Mouse (Mus musculus) E14TG2a.4 (cell line): ENCODE measurements around the gene Shd.

ENCODE experiments used
- CTCF ChIP-seq: conservative IDR thresholded peaks from 2 replicates; pipeline ENCODE4 v1.5.1; 2014; ENCODE audit warnings: low read length
- NANOG ChIP-seq: IDR thresholded peaks from 2 replicates; pipeline ENCODE4 v1.6.1; 2014; ENCODE audit warnings: borderline replicate concordance, low read length, mixed read lengths
- POU5F1 ChIP-seq: IDR thresholded peaks from 2 replicates; pipeline ENCODE4 v1.6.1; 2014; ENCODE audit warnings: low read length, borderline replicate concordance

DNA sequence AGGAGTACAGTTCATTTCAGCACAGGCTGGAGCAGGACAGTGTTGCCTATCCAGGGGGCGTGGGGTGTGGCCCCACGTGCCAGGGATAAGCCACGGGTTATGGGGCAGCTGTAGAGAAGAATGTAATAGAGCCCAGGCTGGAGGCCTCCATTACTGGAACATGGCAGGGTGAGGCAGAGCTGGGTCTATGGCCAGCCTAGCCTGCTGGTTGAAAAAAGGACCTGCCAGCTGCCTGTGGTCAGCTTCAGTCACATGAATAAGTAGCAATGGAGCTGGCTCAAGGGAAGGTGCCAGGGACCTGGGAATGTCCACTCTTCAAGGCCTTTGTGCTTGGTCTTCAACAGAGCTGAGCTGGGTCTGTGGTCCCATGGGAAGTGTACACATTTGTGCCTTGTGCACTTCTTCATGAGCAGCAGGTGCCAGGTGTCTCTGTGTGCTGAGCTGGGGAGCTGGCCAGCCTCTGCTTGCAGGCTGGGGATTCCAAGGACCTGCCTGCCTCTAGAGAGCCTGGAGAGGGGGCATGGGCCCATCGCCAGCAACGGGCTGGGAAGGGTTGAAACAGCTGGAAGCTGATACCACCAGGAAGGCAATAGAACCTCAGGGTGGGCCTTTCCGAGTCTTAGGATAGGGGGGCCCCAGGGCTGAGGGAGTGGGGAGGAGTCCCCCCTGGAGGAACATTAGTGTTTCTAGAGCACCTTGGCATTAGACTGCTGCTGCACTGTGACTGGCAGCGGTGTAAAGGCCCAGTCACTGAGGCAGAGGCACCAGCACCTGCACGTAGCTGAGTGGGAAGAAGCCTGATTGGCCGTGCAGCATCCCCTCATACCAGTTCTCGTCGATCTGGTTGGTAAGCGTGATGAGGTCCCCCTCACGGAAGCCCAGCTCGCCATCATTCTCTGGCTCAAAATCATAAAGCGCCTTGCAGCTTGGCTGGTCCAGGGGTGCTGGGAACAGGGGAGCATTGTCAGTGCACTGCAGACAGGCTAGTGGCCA lies 46.8 kb downstream of the Shd start:
- no peak for TF ChIP-seq CTCF
- TF ChIP-seq NANOG = no peak
- no peak for TF ChIP-seq POU5F1
